Mouse (Mus musculus) adrenal gland, adult 18-20 months (tissue): ENCODE measurements around the gene Atpif1. TPM values are rescaled to one million over a fixed set of nuclear protein-coding genes. Genes with fewer than 3 reads are reported as not detected.
A peak's percentile ranks its signal among the peaks of the same experiment; 100 is the strongest.
"Not testable (repeated sequence)": the region's sequence is repeated elsewhere in the genome, so short reads cannot be mapped to it uniquely, and the experiment has no call there.

Source experiments
- DNase-seq, 2 experiments: peaks; one replicate each; pipeline ENCODE4 v3.0.0; 2021 to 2022; ENCODE audit warnings: low spot score in 2 of 2
- total RNA-seq, 2 experiments: library from RNA; stranded (reverse); gene quantifications; 1 replicate in 1 of 2; 2 replicates in 1 of 2; pipeline ENCODE4 v1.2.3; 2021

The Atpif1 gene
- total RNA-seq, 2 experiments from 2014 or later = 233 to 327 TPM

DNA sequence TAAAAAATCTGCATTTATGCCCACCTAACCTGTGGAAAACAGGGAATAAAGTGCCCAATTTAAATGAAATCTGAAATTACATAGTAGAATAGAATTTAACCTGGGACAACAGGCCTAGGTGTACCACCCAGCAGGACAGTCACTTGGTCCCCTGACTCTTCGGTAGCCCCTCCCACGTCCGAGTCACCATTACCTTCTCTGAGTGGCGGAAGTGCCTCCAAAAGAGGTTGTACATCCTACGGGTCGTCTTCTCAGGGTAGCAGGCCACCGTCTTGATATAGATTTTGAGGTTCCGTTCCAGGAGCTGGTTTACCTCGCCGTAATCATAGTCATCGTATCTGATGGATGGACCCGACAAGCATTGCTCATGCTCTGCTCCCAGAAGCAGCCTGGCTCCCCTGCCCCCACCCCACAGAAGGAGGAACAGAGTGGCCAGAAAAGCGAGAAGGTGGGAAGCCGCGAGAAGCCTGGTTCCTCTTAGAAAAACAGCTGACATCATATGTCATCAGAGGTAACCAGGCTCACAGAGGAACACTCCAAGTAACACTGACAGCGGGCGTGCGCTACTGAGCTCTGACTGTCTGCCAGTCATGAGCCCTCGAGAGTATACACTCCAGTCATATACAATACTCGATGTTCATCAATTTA lies 39.1 kb downstream of the Atpif1 start:
- DNase-seq = no peak

DNA sequence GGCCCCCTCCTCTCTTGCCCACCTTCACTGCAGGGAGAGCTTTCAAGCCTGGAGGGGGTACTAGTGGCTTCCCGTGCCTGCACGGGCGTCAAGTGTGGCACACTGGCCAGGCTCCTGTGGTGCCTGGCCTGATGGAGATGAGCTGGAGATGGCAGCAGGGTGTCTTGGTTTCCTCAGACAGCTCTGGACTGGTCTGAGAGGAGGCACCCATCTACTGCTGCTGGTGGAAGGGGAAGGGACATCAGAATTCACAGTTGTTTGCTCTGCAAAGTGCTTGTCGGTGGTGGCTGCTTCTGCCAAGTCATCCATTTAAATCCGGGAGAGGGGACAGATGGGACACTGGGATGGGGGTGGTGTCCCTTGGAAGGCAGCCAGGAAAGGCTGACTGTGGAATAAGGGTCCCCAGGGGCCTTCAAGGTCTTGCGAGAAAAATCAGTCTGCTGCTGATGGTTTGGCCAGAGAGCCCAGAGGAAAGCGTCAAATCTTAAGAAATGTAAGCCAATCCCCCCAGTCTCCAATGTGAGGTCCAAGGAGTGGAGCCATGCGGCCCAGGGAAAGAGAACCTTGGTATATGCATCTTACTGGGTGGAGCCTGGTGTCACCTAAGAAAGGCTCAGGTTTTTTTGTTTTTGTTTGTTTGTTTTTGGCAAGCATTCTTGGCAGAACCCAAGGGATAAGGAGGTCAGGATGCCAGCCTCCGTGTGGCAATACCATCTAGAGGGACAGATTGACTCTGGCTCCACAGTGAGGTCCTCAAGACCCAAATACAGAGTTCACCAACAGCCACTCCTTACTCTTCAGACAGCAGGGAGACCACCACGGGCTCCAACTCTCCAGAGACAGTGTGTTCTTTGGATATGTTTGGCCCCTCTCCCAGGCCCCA lies 41.0 kb downstream of the Atpif1 start:
- DNase-seq = no peak

GRCm38 (mm10) chr4:132491748-132492147 lies 41.7 kb downstream of the Atpif1 start:
- peak in 1 of 2 experiments; percentile 50 for DNase-seq

- no peak for DNase-seq
Measured at GRCm38 (mm10) chr4:132491057-132491456, 42.4 kb downstream of the Atpif1 start.

DNA sequence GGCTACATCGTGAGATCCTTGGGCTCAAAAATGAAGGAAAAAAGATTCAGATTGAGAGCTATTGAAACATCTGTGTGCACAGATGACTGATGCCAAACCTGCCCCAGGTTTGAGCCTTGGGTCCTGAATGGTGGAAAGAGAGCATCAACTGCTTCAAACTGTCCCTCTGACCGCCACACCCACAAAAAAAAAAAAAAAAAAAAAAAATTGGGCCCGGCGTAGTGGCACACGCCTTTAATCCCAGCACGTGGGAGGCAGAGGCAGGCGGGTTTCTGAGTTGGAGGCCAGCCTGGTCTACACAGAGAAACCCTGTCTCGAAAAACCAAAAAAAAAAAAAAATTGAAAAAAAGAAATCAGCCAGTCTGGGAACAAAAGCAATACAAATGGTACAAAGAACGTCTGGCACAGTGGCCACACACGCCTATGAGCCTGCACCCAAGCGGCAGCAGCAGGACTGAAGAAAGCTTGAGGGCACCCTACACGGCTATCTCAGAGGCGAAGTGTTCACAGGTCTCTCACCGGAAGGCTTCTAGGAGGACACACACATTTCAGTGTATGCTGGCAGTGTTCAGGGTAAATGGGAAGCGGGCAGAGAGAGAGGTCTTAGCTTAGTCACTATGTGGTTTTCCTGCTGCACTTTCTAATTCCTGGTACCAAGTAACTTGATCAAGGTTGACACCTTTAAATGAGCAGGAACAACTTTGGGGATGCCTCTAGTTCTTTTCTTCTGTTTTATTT lies 43.0 kb downstream of the Atpif1 start:
- DNase-seq = no peak

DNA sequence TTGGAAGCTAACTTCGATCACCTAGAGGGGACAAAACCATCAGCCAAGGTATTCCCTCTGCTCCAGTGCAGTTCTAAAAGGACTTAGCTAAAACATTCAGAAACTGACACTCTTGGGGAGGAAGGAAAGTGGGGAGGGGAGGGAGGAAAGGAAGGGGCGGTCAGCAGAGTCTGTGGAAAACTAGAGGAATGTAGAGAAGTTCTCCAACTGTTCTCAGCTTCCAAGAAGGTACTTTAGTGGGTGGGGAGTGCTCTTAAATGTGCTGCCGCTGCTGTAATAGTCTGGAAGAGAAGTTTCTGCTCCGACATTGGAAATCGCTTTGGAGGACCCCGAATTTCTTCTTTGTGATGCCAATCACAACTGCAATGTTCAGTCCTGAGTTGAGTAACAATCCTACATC lies 44.5 kb downstream of the Atpif1 start:
- no peak for DNase-seq

DNA sequence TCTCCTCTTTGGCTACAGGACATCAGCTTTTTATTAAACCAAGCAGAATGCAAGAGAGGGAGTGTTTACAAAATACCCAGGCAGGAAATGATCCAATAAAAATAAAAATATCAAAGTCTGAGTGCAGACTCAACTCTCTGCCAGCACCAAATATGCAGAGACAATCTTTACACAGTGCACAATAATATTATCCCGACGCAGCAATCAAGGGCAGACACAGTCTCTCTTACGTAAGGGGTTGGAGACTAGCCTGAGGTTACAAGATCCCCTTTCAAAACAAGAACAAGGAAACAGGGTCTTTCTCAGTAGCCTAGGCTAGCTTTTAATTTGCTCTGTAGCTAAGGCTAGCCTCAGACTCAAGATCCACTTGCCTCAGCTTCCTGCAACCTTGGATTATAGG lies 44.9 kb downstream of the Atpif1 start:
- DNase-seq = no peak

- DNase-seq = no peak
Measured at GRCm38 (mm10) chr4:132484820-132485219, 48.6 kb downstream of the Atpif1 start.

- DNase-seq = no peak
Measured at GRCm38 (mm10) chr4:132484231-132484630, 49.2 kb downstream of the Atpif1 start.

- peak in 1 of 2 experiments; percentile 42 for DNase-seq
Measured at GRCm38 (mm10) chr4:132482956-132483608, 50.4 kb downstream of the Atpif1 start.

DNA sequence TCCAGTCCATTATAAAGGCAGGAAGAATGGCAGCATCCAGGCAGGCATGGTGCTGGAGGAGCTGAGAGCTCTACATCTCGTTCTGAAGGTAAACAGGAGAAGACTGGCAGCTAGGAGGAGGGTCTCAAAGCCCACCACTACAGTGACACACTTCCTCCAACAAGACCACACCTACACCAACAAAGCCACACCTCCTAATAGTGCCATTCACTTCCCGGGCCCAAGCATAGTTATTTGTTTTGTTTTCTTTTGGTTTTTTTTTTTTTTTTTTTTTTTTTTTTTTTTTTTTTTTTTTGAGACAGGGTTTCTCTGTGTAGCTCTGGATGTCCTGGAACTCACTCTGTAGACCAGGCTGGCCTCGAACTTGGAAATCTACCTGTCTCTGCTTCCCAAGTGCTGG lies 51.4 kb downstream of the Atpif1 start:
- DNase-seq = not testable (repeated sequence)

Other genes with a start within 250 kb of the Atpif1 start
- 1 to 10 TPM; 1.4 to 1.6 TPM for gene Rab42, start 230.3 kb downstream of the Atpif1 start, total RNA-seq
- 10 to 100 TPM; 27.1 to 32.9 TPM for gene Trnau1ap, start 204.1 kb downstream of the Atpif1 start, total RNA-seq
- 10 to 100 TPM; 15.4 to 15.6 TPM for gene Rcc1, start 180.1 kb downstream of the Atpif1 start, total RNA-seq
- 10 to 100 TPM; 41.6 to 81.7 TPM for gene Phactr4, start 111.2 kb downstream of the Atpif1 start, total RNA-seq
- 1 to 10 TPM; 6.0 to 8.3 TPM for gene Med18, start 69.7 kb downstream of the Atpif1 start, total RNA-seq
- gene Sesn2, start 23.2 kb downstream of the Atpif1 start, total RNA-seq = 10 to 100 TPM; 20.5 to 21.5 TPM
- 10 to 100 TPM; 73.1 to 97.9 TPM for gene Dnajc8, start 1.9 kb upstream of the Atpif1 start, total RNA-seq
- gene Ptafr, start 30.4 kb upstream of the Atpif1 start, total RNA-seq = 1 to 10 TPM; 1.3 to 3.9 TPM
- 10 to 100 TPM; 27.9 to 32.3 TPM for gene Eya3, start 105.3 kb upstream of the Atpif1 start, total RNA-seq
- 1 to 10 TPM; 4.2 to 5.9 TPM for gene Xkr8, start 198.9 kb upstream of the Atpif1 start, total RNA-seq
- 10 to 100 TPM in 1 of 2 experiments, under 1 TPM in 1; 0.83 to 15.0 TPM for gene Smpdl3b, start 223.6 kb upstream of the Atpif1 start, total RNA-seq
- 1 to 10 TPM; 5.2 to 7.2 TPM for gene Rpa2, start 234.7 kb upstream of the Atpif1 start, total RNA-seq